Mouse (Mus musculus) embryonic facial prominence, embryonic 15.5 days (tissue): ENCODE data around the gene Coq10b. TPM values are rescaled to one million over a fixed set of nuclear protein-coding genes. Genes with fewer than 3 reads are reported as not detected.
A peak's percentile ranks its signal among the peaks of the same experiment; 100 is the strongest.

Experiments
- ATAC-seq: fragments of 200-750 bp; cut with Nextera tagmentation; 2 replicates; pipeline ENCODE4 v1.8.0; 2017; ENCODE audit warnings: low read depth, moderate TSS enrichment; ENCODE audit not compliant: insufficient number of reproducible peaks, low FRiP score, low TSS enrichment
- H3K27ac ChIP-seq: fragments of 300-500 bp; sonication (generic); replicated peaks from 2 replicates; pipeline ENCODE4 v1.5.1; 2015; ENCODE audit warnings: mild to moderate bottlenecking, inconsistent platforms
- H3K27me3 ChIP-seq: fragments of 300-500 bp; sonication (generic); 2 replicates; pipeline ENCODE4 v1.6.1; 2015; ENCODE audit warnings: inconsistent platforms
- H3K36me3 ChIP-seq: fragments of 300-500 bp; sonication (generic); 2 replicates; pipeline ENCODE4 v1.6.1; 2015; ENCODE audit warnings: mild to moderate bottlenecking, inconsistent platforms
- H3K4me1 ChIP-seq: fragments of 300-500 bp; sonication (generic); 2 replicates; pipeline ENCODE4 v1.6.1; 2015; ENCODE audit warnings: inconsistent platforms
- H3K4me2 ChIP-seq: fragments of 300-500 bp; sonication (generic); replicated peaks from 2 replicates; pipeline ENCODE4 v1.6.1; 2015; ENCODE audit warnings: mild to moderate bottlenecking, inconsistent platforms
- H3K4me3 ChIP-seq: fragments of 300-500 bp; sonication (generic); replicated peaks from 2 replicates; pipeline ENCODE4 v1.5.1; 2015; ENCODE audit warnings: mild to moderate bottlenecking, inconsistent platforms
- H3K9ac ChIP-seq: fragments of 300-500 bp; sonication (generic); 2 replicates; pipeline ENCODE4 v1.6.1; 2015; ENCODE audit warnings: inconsistent platforms
- H3K9me3 ChIP-seq: fragments of 300-500 bp; sonication (generic); replicated peaks from 2 replicates; pipeline ENCODE4 v1.6.1; 2016; ENCODE audit warnings: inconsistent platforms
- WGBS: fragments of 180-500 bp; shearing (Covaris S2); methylation state at CpG from one replicate; pipeline ENCODE4 v1.1.7; 2015; 5-methylcytosine and 5-hydroxymethylcytosine counted together
- polyA plus RNA-seq: library from polyadenylated mRNA; unstranded; fragments of >200 nt; fragmentation: Nextera tagmentation; extraction: Ambion mirVana; gene quantifications from 2 replicates; pipeline ENCODE4 v1.2.1, GENCODE M21; 2015

Coq10b gene
- polyA plus RNA-seq, 1 experiment from 2014 or later, result 18.9 TPM

DNA sequence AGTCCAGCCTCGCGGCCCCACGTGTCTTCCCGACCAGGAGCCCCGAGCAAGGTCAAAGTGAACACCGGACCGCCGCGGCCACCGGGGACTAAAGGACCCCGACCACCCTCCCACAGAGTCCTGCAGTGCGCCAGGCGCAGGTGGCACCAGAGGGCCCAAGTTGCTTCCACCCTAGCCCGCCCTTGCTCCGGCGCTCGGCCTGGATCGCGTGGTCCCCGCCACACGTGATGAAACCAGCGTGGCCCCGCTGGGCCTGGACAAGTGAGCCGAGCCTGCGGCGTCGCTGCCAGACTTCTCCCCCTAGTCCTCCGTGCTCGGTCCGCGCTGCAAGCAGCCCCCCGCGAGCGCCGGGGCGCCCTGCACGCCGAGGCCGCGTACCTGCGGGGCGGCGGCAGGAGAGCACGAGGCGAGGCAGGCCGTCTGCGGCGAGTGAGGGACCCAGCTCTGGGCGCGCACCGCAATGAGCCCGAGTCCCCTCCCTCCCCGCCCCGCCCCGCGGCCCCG, 34.9 kb downstream of the Coq10b start:
- Histone ChIP-seq H3K4me2 (peak overlapping the region; percentile 72), H3K9me3 (no peaks in the 10 kb centered on the region; the same call in 1 of the 2 replicates), H3K9ac (peak overlapping the region; percentile 89), H3K27ac (peak overlapping the region; percentile 95), H3K4me3 (peak overlapping the region; percentile 96), H3K27me3 (no peaks in the 10 kb centered on the region), H3K36me3 (peaks cover 38% of the 10 kb centered on the region), H3K4me1 (peaks cover 33% of the 10 kb centered on the region)
- WGBS, result under 1% methylated on average over 36 of the region's 57 CpGs
- peak; percentile 58 for ATAC-seq

DNA sequence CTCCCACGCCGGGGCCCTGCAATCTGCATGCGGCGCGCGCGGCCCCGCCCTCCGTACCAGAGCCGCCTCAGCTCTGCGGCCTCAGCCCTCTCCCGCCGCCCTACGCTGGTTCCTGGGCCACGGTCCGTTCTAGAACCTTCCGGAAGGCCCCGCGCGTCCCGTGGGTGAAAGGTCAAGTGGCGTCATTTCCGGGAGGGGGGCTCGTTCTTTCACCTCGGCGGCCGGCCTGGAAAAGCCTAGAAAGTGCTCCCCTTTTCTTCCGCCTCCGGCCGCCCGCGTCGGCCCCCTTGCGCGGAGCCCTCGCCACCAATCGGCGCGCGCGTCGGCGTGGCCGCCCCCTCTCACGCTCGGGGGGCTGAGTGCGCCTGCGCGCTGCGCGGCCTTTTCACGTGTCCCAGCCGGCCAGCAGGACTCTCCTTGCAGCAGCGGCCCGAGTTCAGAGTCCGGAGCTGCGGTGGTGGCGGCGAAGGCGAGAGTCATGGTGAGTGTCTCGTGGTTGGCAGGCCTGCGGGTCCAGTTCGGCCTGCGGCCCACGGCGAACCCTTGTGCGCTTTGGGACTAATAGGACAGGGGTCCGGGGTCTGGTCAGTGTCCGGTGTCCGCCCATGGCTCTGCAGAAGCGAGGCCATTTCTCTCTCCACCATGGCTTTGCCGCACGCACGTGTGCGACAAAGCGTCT, 35.5 kb downstream of the Coq10b start, which contains the start of the genes Hspe1 and Hspd1:
TSS of gene Hspe1 (plus strand) at position 201 of the 679 bp plus-strand sequence.
TSS of gene Hspd1 (minus strand) at position 312 of the 679 bp plus-strand sequence.
- peak within 1 kb of the TSS; percentile 72 for H3K4me2 ChIP-seq
- no peaks in the 10 kb centered on the region for H3K9me3 ChIP-seq
- H3K36me3 ChIP-seq, result peaks cover 36% of the 10 kb centered on the region
- H3K9ac ChIP-seq, result peak within 1 kb of the TSS; percentile 89
- under 1% methylated on average over 76 of the region's 76 CpGs for WGBS
- no peaks in the 10 kb centered on the region for H3K27me3 ChIP-seq
- peak within 1 kb of the TSS; percentile 95 for H3K27ac ChIP-seq
- peak; percentile 97 for ATAC-seq
- peak within 1 kb of the TSS; percentile 96 for H3K4me3 ChIP-seq
- peaks cover 33% of the 10 kb centered on the region for H3K4me1 ChIP-seq

GRCm38 (mm10) chr1:55088611-55089497, 36.3 kb downstream of the Coq10b start:
- 6% methylated on average over 16 of the region's 16 CpGs for WGBS
- peak overlapping the region; percentile 71 for H3K9ac ChIP-seq

GRCm38 (mm10) chr1:55089498-55090064, 37.0 kb downstream of the Coq10b start:
- H3K9ac ChIP-seq, result no peak overlapping the region
- H3K27ac ChIP-seq, result no peak overlapping the region
- H3K4me3 ChIP-seq, result peak overlapping the region; percentile 96
- H3K4me1 ChIP-seq, result peaks cover 27% of the 10 kb centered on the region
- no peaks in the 10 kb centered on the region for H3K9me3 ChIP-seq
- ATAC-seq, result no peak
- H3K27me3 ChIP-seq, result no peaks in the 10 kb centered on the region
- H3K36me3 ChIP-seq, result peaks cover 23% of the 10 kb centered on the region
- H3K4me2 ChIP-seq, result peak overlapping the region; percentile 70
- 81% methylated on average over 5 of the region's 5 CpGs for WGBS

More at GRCm38 (mm10) chr1:55088611-55089497, 36.3 kb downstream of the Coq10b start:
- Histone ChIP-seq H3K4me3 (peak overlapping the region; percentile 96), H3K4me2 (peak overlapping the region; percentile 70), H3K27me3 (no peaks in the 10 kb centered on the region), H3K36me3 (peaks cover 30% of the 10 kb centered on the region), H3K27ac (peak overlapping the region; percentile 95), H3K9me3 (no peaks in the 10 kb centered on the region), H3K4me1 (peaks cover 32% of the 10 kb centered on the region)
- ATAC-seq, result no peak

DNA sequence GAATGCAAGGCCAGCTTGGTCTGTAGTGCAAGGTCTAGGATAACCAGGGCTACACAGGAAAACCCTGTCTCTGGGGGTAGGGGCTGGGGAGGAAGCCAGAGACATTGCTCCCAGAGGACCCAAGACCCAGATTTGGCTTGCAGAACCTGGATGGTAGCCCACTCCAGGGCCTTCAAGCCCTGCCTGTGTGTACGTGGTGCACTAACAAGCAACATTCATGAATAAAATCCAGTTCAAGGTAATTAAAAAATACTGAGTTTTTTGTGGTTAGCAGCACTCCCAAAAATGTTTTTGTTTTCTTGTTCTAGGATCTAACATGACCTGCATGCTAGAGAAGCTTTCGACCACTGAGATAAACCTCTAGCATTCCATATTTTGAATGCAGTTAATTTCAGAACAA, 39.5 kb downstream of the Coq10b start:
- 83% methylated on average over 2 of the region's 2 CpGs for WGBS
- Histone ChIP-seq H3K27me3 (no peaks in the 10 kb centered on the region), H3K27ac (no peak overlapping the region), H3K4me2 (no peak overlapping the region), H3K9me3 (no peaks in the 10 kb centered on the region), H3K36me3 (peaks cover 17% of the 10 kb centered on the region), H3K4me3 (no peak overlapping the region), H3K9ac (no peak overlapping the region), H3K4me1 (peaks cover 11% of the 10 kb centered on the region)
- no peak for ATAC-seq

DNA sequence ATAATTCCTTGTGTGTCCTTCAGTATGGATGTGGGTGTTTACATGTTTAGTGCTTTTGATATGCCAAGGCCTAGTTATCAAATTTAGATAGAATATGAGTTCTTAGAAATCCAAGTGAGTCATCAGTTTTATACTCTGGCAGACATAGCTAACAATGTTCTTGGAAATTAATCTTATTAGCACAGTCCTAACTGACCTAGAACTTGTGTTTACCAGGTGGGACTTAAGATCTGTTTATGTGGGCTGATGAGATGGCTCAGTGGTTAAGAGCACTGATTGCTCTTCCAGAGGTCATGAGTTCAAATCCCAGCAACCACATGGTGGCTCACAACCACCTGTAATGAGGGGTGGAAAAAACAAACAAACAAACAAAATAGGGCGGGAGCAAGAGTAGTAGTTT, 39.9 kb downstream of the Coq10b start:
- Histone ChIP-seq H3K27ac (no peak overlapping the region), H3K9me3 (no peaks in the 10 kb centered on the region), H3K9ac (no peak overlapping the region), H3K4me2 (no peak overlapping the region), H3K27me3 (no peaks in the 10 kb centered on the region), H3K36me3 (peaks cover 17% of the 10 kb centered on the region), H3K4me3 (no peak overlapping the region), H3K4me1 (peaks cover 11% of the 10 kb centered on the region)
- 97% methylated on average over 1 of the region's 1 CpGs for WGBS
- no peak for ATAC-seq

GRCm38 (mm10) chr1:55106919-55107585, 54.5 kb downstream of the Coq10b start:
- H3K27me3 ChIP-seq, result no peaks in the 10 kb centered on the region
- 81% methylated on average over 9 of the region's 9 CpGs for WGBS
- no peak for ATAC-seq
- H3K9me3 ChIP-seq, result no peaks in the 10 kb centered on the region
- no peaks in the 10 kb centered on the region for H3K36me3 ChIP-seq
- no peaks in the 10 kb centered on the region for H3K4me1 ChIP-seq
- no peak overlapping the region for H3K27ac ChIP-seq
- H3K4me2 ChIP-seq, result no peak overlapping the region
- H3K4me3 ChIP-seq, result no peak overlapping the region
- H3K9ac ChIP-seq, result no peak overlapping the region

- WGBS, result 80% methylated on average over 1 of the region's 1 CpGs
- H3K9me3 ChIP-seq, result no peaks in the 10 kb centered on the region
- H3K4me3 ChIP-seq, result no peak overlapping the region
- no peak overlapping the region for H3K4me2 ChIP-seq
- H3K36me3 ChIP-seq, result no peaks in the 10 kb centered on the region
- H3K4me1 ChIP-seq, result no peaks in the 10 kb centered on the region
- ATAC-seq, result no peak
- no peaks in the 10 kb centered on the region for H3K27me3 ChIP-seq
- no peak overlapping the region for H3K9ac ChIP-seq
- H3K27ac ChIP-seq, result no peak overlapping the region
Measured at GRCm38 (mm10) chr1:55107644-55108043, 55.1 kb downstream of the Coq10b start.

DNA sequence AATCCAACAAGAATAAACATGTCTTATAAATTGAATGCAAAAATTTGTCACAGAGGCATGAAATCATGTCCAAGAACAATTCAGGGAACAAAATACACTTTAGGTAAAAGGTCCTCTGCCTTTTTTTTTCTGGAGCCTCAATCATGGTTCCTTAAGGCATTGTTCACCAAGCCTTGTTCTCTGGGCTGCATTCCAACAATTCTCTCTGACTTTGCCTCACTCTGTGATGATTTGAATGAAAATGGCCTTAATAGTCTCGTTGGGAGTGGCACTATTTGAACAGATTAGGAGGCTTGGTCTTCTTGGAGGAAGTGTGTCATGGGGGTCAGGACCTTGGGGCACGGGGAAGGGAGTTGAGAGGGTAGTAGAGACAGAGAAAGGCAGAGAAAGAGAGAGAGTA, 55.9 kb downstream of the Coq10b start:
- Histone ChIP-seq H3K9me3 (no peaks in the 10 kb centered on the region), H3K27me3 (no peaks in the 10 kb centered on the region), H3K4me1 (no peaks in the 10 kb centered on the region), H3K4me2 (no peak overlapping the region), H3K9ac (no peak overlapping the region), H3K36me3 (no peaks in the 10 kb centered on the region), H3K4me3 (no peak overlapping the region), H3K27ac (no peak overlapping the region)
- WGBS, result 47% methylated on average over 2 of the region's 2 CpGs
- no peak for ATAC-seq

DNA sequence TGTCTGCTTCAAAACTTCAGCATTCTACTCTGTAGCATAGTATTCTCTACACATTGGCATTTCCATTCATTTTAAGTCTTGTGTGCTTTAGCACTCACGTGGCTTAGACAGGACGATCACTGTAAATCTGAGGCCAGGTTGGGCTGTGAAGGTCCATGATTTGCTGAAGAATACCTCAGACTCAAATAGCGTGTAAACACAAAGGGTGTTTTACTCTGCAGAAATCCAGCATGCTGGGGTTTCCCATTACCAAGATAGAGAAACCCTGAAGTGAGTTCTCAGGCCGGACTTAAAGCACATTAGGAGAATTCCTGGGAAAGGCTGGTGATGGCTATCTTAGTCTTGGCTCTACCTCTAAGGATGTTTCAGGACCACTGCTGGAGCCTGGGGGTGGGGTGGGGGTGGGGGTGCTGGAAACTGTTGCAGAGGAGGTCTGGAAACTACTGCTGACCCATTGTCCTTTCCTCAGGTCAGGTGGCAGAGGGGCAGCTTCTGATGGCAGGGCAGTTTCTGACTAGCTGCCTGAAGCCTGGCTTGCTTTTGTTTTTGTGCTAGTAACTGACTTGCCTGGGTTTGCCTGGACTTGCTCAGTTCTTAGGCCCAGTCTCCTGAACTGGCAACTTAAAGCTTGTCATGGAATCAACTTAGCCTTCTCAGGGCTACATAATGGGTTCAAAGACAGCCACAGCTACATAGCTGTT, 56.6 kb downstream of the Coq10b start:
- ATAC-seq, result no peak
- WGBS, result 86% methylated on average over 4 of the region's 4 CpGs
- H3K9ac ChIP-seq, result no peak overlapping the region

More for the DNA sequence above, 56.6 kb downstream of the Coq10b start:
- Histone ChIP-seq H3K27me3 (no peaks in the 10 kb centered on the region), H3K9me3 (no peaks in the 10 kb centered on the region), H3K36me3 (no peaks in the 10 kb centered on the region), H3K4me3 (no peak overlapping the region), H3K4me1 (no peaks in the 10 kb centered on the region), H3K4me2 (no peak overlapping the region), H3K27ac (no peak overlapping the region)
